Mouse (Mus musculus) liver, postnatal 0 days (tissue): Measurements from ENCODE around the gene Gm42420.

Experiments used
- CTCF ChIP-seq: sonication (generic); IDR thresholded peaks from 2 replicates; pipeline ENCODE4 v1.5.1; 2016; ENCODE audit warnings: antibody characterized with exemption, low read depth
- EP300 ChIP-seq: IDR thresholded peaks from 2 replicates; pipeline ENCODE4 v1.6.1; 2016; ENCODE audit warnings: antibody characterized with exemption, low read depth, mild to moderate bottlenecking

- no peak for TF ChIP-seq CTCF
- no peak for TF ChIP-seq EP300
These were observed 15.1 kb upstream of the Gm42420 start for GRCm38 (mm10) chr6:39570426-39570825.
